Mouse (Mus musculus) common myeloid progenitor, adult 5-6 weeks (primary cell): ENCODE data around the gene Teddm1b. TPM values are rescaled to one million over a fixed set of nuclear protein-coding genes. Genes with fewer than 3 reads are reported as not detected.

Source experiments
- total RNA-seq: library from RNA; stranded (forward); fragments of 200-1000, 187-1606 nt; gene quantifications from 2 replicates; pipeline ENCODE4 v1.2.3, GENCODE M21; 2017

Teddm1b gene
- total RNA-seq, 1 experiment from 2014 or later, result not detected

Other genes with a start within 250 kb of the Teddm1b start
- gene Rgs8, start 221.3 kb upstream of the Teddm1b start, total RNA-seq, result 0.05 and 0.34 TPM in 2 replicates
- gene Rgs16, start 134.0 kb upstream of the Teddm1b start, total RNA-seq, result not detected in 2 replicates
- 50.9 and 71.5 TPM in 2 replicates for gene Rnasel, start 124.9 kb upstream of the Teddm1b start, total RNA-seq
- gene Rgsl1, start 30.2 kb upstream of the Teddm1b start, total RNA-seq, result not detected in 2 replicates
- gene Teddm1a, start 17.4 kb downstream of the Teddm1b start, total RNA-seq, result not detected in 2 replicates
- 72.4 and 94.7 TPM in 2 replicates for gene Glul, start 25.6 kb downstream of the Teddm1b start, total RNA-seq
- 0.18 and 0.29 TPM in 2 replicates for gene Teddm2, start 25.9 kb downstream of the Teddm1b start, total RNA-seq